Mouse (Mus musculus): ENCODE measurements around the gene Rab5b. TPM values are rescaled to one million over a fixed set of nuclear protein-coding genes. Genes with fewer than 3 reads are reported as not detected.
"Not testable (repeated sequence)": the region's sequence is repeated elsewhere in the genome, so short reads cannot be mapped to it uniquely, and the experiment has no call there.

Gene Rab5b
- total RNA-seq, 4 experiments from 2014 or later, result 126 to 149 (median 145) TPM

DNA sequence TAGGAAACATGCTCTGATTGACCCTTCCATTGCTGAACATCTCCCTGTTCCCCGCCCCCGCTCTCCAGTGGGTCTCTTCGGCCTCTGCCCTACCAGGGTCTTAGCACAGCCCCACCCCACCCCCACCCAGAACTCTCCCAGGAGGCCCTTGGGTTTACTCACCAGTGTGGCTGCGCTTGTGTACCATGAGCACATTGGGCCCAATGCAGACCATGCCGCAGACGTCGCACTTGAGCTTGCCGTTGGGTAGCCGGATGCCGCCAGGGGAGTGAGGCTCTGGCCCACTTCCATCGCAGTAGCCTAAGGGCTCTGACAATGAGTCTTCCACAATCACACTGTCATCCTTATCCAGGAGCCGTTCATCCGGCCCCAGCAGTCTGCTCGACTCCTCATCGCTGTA lies 55.2 kb downstream of the Rab5b start:
- DNase-seq, result no peak

DNA sequence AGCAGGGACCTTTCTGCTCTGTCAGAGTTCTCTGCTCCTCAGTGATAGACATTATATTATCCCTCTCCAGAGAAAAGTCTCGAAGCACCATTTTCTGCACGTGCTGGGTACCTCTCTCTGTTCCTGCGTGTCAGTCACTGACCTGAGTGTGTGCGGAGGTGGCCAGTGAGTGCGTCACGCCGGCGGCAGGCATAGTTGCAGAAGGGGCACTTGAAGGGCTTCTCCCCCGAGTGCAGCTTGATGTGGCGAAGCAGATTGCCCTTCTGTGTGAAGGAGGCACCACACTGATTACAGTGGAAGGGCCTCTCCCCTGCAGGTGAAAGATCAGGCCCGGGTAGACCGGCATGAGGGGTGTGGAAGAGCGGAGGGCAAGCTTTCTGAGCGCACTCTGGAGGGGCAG lies 56.1 kb downstream of the Rab5b start:
- no peak for DNase-seq

DNA sequence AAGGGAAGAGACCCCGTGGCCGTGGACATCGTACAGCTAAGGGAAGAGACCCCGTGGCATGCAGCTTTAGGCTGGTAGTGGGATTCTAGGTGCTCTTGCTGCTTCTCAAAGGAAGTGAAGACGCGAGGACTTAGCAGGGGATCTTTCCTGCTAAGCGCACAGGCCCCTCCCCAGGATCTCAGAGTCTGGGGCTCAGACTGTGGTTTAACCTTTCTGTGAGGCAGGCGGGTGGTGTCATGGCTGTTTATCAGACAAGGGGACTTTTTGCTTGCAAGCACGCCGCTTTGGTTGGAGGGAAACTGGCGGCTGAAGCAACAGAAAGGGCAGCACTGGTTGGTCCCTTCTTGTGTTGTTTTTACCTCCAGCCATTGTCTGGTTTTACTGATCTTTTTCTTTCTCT lies 59.1 kb downstream of the Rab5b start:
- no peak for DNase-seq

DNA sequence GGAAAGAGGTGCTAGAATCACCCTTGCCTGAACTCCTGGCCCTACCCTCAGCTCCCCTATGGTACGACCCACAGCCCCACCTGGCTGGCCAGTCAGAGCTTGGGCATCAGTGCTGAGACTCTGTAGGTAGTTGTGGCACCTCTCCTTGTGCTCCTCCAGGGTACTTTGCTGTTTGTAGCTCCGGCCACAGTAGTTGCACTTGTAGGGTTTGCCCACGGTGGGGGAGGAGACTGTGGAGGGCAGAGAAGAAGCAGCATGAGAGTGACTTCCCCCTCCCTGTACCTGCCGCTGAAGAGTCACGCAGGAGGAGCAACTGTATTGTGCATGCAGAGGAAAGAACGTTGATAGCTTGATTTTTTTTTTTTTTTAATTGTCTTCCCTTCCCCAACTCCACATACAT lies 59.5 kb downstream of the Rab5b start:
- no peak for DNase-seq

DNA sequence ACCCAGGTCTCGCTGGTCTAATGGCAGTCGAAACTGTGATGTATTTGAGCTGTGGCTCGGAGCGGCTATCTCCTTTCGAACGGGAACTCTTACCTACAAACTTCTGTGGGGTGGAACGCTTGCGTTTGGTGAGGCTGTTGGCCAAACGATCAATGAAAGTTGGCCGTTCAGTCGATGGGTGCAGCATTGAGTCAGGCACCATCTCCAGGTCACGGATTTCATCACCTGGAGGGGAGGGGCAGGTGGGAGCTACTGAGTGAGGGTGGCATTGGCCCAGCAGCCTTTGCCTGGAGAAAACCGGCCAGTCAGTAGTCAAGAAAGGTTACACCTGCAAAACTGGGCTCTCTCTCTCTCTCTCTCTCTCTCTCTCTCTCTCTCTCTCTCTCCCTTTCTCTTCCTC lies 60.4 kb downstream of the Rab5b start:
- DNase-seq, result no peak

DNA sequence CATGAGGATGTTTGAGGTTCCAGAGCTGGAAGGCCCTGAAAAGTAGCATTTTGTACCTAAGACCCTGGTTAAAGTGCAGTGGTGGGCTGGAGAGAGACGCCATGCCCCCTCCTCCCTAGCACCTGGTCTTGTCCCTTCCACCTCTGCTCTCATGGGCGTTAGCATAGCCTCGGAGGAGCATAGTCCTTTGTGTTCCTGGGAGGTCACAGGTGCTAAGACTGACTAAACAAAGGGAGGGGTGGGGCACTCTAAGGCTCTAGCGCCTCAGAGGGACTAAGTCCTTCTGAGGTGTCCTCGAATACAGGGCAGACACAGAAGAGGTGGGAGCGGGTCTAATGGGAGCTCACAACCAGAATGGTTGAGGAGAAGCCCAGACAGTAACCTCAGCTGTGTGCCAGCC lies 64.5 kb downstream of the Rab5b start:
- no peak for DNase-seq

DNA sequence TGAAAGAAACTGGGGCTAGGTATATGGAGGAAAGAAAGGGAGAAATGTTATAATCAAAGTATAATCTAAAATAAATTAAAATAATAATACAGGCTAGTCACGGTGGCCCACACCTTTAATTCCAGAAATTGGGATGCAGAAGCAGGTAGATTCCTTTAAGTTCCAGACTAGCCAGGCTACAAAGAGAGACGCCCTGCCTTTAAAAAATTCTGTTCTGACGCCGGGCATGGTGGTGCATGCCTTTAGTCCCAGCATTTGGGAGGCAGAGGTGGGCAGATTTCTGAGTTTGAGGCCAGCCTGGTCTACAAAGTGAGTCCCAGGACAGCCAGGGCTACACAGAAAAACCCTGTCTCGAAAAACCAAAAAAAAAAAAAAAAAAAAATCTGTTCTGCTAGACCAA lies 65.8 kb downstream of the Rab5b start:
- not testable (repeated sequence) for DNase-seq

DNA sequence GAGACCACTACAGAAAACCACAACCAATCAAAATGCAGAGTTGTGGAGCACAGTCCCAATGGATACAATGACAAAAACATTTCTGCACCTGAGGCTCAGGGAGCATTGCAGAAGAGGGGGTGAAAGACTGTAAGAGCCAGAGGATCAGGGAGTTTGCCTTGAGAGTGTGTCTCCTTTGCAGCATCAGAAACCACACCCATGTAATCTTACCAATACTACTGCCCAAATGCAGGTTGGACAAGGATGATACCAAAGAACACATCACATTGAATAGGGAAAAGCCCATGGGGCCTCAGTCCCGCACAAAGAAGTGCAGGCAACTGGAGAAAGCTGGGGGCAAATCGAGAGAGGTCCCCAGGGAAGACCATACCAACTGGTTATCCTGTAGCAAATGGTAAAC lies 66.3 kb downstream of the Rab5b start:
- no peak for DNase-seq

DNA sequence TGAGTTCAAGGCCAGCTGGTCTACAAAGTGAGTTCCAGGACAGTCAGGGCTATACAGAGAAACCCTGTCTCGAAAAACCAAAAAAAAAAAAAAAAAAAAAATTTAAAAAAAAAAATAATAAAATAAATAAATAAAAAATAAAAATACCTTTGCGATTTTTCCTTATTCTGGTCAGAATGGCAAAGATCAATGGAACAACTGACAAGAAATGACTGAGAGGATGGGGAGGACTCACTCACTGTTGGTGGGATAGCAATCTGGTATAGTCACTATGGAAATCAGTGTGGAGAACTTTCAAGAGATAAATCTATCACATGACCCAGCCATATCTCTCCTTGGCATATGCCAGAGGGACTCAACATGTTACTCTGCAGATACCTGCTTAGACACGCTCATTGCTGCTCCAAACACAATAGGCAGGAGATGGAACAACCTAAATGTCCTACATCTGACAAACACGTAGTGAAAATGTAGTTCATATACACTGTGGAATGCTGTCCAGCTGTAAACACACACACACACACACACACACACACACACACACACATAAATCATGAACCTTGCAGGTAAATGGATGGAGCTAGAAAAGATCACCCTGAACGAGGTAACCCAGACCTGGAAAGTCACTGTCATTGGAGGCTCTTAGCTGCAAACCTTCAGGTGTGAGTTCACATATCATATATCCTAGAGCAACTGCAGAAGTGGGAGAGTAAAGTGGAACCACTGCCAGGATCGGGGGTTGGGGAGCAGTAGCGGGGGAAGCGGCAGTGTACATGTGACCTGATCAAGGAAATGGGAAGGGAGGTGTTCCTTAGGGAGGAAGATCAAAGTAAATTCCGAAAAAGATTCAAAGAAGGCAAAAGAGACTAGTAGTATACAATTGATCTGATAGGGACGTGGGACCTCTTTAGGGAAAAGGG lies 68.4 kb downstream of the Rab5b start:
- no peak for DNase-seq

Other genes with a start within 250 kb of the Rab5b start
- gene Smarcc2, start 237.0 kb downstream of the Rab5b start, total RNA-seq (2022), result 100 to 1,000 TPM; 103 to 155 (median 127) TPM
- gene Myl6, start 202.1 kb downstream of the Rab5b start, total RNA-seq (2022), result 100 to 1,000 TPM; 760 to 841 (median 820) TPM
- 10 to 100 TPM in 2 of 4 experiments, 1 to 10 TPM in 2; 4.8 to 11.6 (median 7.9) TPM for gene Myl6b, start 197.6 kb downstream of the Rab5b start, total RNA-seq (2022)
- 10 to 100 TPM; 22.8 to 44.9 (median 33.2) TPM for gene Esyt1, start 170.4 kb downstream of the Rab5b start, total RNA-seq (2022)
- gene Zc3h10, start 148.5 kb downstream of the Rab5b start, total RNA-seq (2022), result 10 to 100 TPM; 12.9 to 15.0 (median 13.6) TPM
- gene Rpl41, start 147.0 kb downstream of the Rab5b start, total RNA-seq (2022), result 1,000 to 10,000 TPM; 2,263 to 2,673 (median 2,524) TPM
- 10 to 100 TPM; 67.4 to 77.6 (median 70.5) TPM for gene Pa2g4, start 130.3 kb downstream of the Rab5b start, total RNA-seq (2022)
- gene Erbb3, start 106.6 kb downstream of the Rab5b start, total RNA-seq (2022), result 1 to 10 TPM; 2.5 to 5.8 (median 4.6) TPM
- gene Rps26, start 69.5 kb downstream of the Rab5b start, total RNA-seq (2022), result 100 to 1,000 TPM; 401 to 777 (median 537) TPM
- gene Ikzf4, start 50.3 kb downstream of the Rab5b start, total RNA-seq (2022), result 10 to 100 TPM in 1 of 4 experiments, 1 to 10 TPM in 3; 1.6 to 10.8 (median 3.7) TPM
- 10 to 100 TPM; 28.7 to 35.1 (median 31.4) TPM for gene Suox, start 22.2 kb downstream of the Rab5b start, total RNA-seq (2022)
- 1 to 10 TPM; 1.1 to 1.7 (median 1.3) TPM for gene Pmel, start 7.9 kb upstream of the Rab5b start, total RNA-seq (2022)
- 10 to 100 TPM; 13.4 to 26.6 (median 19.3) TPM for gene Cdk2, start 8.8 kb upstream of the Rab5b start, total RNA-seq (2022)
- gene Dgka, start 48.6 kb upstream of the Rab5b start, total RNA-seq (2022), result 10 to 100 TPM; 16.5 to 41.1 (median 28.6) TPM
- gene Pym1, start 51.6 kb upstream of the Rab5b start, total RNA-seq (2022), result 10 to 100 TPM; 24.1 to 31.9 (median 27.0) TPM
- gene Mmp19, start 94.6 kb upstream of the Rab5b start, total RNA-seq (2022), result 10 to 100 TPM; 41.4 to 69.7 (median 60.1) TPM
- 10 to 100 TPM; 77.2 to 82.1 (median 78.5) TPM for gene Dnajc14, start 107.8 kb upstream of the Rab5b start, total RNA-seq (2022)
- 10 to 100 TPM in 2 of 4 experiments, 1 to 10 TPM in 2; 7.8 to 17.3 (median 12.6) TPM for gene Tmem198b, start 108.1 kb upstream of the Rab5b start, total RNA-seq (2022)
- 10 to 100 TPM; 43.4 to 56.2 (median 49.5) TPM for gene Sarnp, start 121.1 kb upstream of the Rab5b start, total RNA-seq (2022)
- gene Ormdl2, start 125.4 kb upstream of the Rab5b start, total RNA-seq (2022), result 10 to 100 TPM; 39.5 to 51.9 (median 42.5) TPM
- 1 to 10 TPM; 2.0 to 2.9 (median 2.3) TPM for gene Gdf11, start 195.5 kb upstream of the Rab5b start, total RNA-seq (2022)
- 100 to 1,000 TPM; 313 to 472 (median 396) TPM for gene Cd63, start 204.7 kb upstream of the Rab5b start, total RNA-seq (2022)
- gene Rdh5, start 226.6 kb upstream of the Rab5b start, total RNA-seq (2022), result 10 to 100 TPM in 3 of 4 experiments, 1 to 10 TPM in 1; 9.5 to 23.2 (median 15.7) TPM
- 100 to 1,000 TPM; 137 to 192 (median 168) TPM for gene Bloc1s1, start 227.8 kb upstream of the Rab5b start, total RNA-seq (2022)
- gene Itga7, start 237.6 kb upstream of the Rab5b start, total RNA-seq (2022), result 10 to 100 TPM in 2 of 4 experiments, 1 to 10 TPM in 2; 9.6 to 27.4 (median 11.8) TPM

Measured in adrenal gland, adult 8-10 months (tissue).